Mouse (Mus musculus): Measurements from ENCODE around the gene Tmem9b. TPM values are rescaled to one million over a fixed set of nuclear protein-coding genes. Genes with fewer than 3 reads are reported as not detected.

The Tmem9b gene
- polyA plus RNA-seq (2014; fragmentation: Illumina TruSeq; extraction: RNeasy Lipid Tissue Mini Kit (QIAGEN cat#74804); ENCODE audit: low replicate concordance) = 151 TPM

GRCm38 (mm10) chr7:109752008-109752925 is at the start of gene Tmem9b:
Gene Tmem9b, minus strand, starts transcription at chr7:109752875.

GRCm38 (mm10) chr7:109781470-109782203 is 29.0 kb upstream of the Tmem9b start, which contains the start of gene Nrip3:
Gene Nrip3, minus strand, starts transcription at chr7:109782025.

GRCm38 (mm10) chr7:109731626-109732025 is 21.0 kb downstream of the Tmem9b start, which contains the start of gene Ascl3:
Gene Ascl3, minus strand, starts transcription at chr7:109731726.

GRCm38 (mm10) chr7:109723697-109724096 is 29.0 kb downstream of the Tmem9b start, which contains the start of gene BC051019:
Gene BC051019, minus strand, starts transcription at chr7:109723850.

GRCm38 (mm10) chr7:109703190-109704015 is 49.3 kb downstream of the Tmem9b start, which contains the start of the genes St5 and Akip1:
Gene St5, minus strand, starts transcription at chr7:109703605.
Gene Akip1, plus strand, starts transcription at chr7:109703690.

Other genes with a start within 250 kb of the Tmem9b start
- gene Trim66, start 244.7 kb downstream of the Tmem9b start, polyA plus RNA-seq (2014; fragmentation: Illumina TruSeq; extraction: RNeasy Lipid Tissue Mini Kit (QIAGEN cat#74804); ENCODE audit: low replicate concordance) = 0.04 TPM
- gene Rpl27a, start 233.7 kb downstream of the Tmem9b start, polyA plus RNA-seq (2014; fragmentation: Illumina TruSeq; extraction: RNeasy Lipid Tissue Mini Kit (QIAGEN cat#74804); ENCODE audit: low replicate concordance) = 87.4 TPM
- gene St5, start 49.3 kb downstream of the Tmem9b start, polyA plus RNA-seq (2014; fragmentation: Illumina TruSeq; extraction: RNeasy Lipid Tissue Mini Kit (QIAGEN cat#74804); ENCODE audit: low replicate concordance) = 30.9 TPM
- gene Akip1, start 49.2 kb downstream of the Tmem9b start, polyA plus RNA-seq (2014; fragmentation: Illumina TruSeq; extraction: RNeasy Lipid Tissue Mini Kit (QIAGEN cat#74804); ENCODE audit: low replicate concordance) = 11.1 TPM
- gene BC051019, start 29.0 kb downstream of the Tmem9b start, polyA plus RNA-seq (2014; fragmentation: Illumina TruSeq; extraction: RNeasy Lipid Tissue Mini Kit (QIAGEN cat#74804); ENCODE audit: low replicate concordance) = not detected
- gene Ascl3, start 21.1 kb downstream of the Tmem9b start, polyA plus RNA-seq (2014; fragmentation: Illumina TruSeq; extraction: RNeasy Lipid Tissue Mini Kit (QIAGEN cat#74804); ENCODE audit: low replicate concordance) = not detected
- 1.0 TPM for gene Nrip3, start 29.1 kb upstream of the Tmem9b start, polyA plus RNA-seq (2014; fragmentation: Illumina TruSeq; extraction: RNeasy Lipid Tissue Mini Kit (QIAGEN cat#74804); ENCODE audit: low replicate concordance)
- 0.26 TPM for gene Scube2, start 112.8 kb upstream of the Tmem9b start, polyA plus RNA-seq (2014; fragmentation: Illumina TruSeq; extraction: RNeasy Lipid Tissue Mini Kit (QIAGEN cat#74804); ENCODE audit: low replicate concordance)
- 14.8 TPM for gene Dennd5a, start 207.6 kb upstream of the Tmem9b start, polyA plus RNA-seq (2014; fragmentation: Illumina TruSeq; extraction: RNeasy Lipid Tissue Mini Kit (QIAGEN cat#74804); ENCODE audit: low replicate concordance)
- 220 TPM for gene Tmem41b, start 234.1 kb upstream of the Tmem9b start, polyA plus RNA-seq (2014; fragmentation: Illumina TruSeq; extraction: RNeasy Lipid Tissue Mini Kit (QIAGEN cat#74804); ENCODE audit: low replicate concordance)